Mouse (Mus musculus) spleen, adult 2 months (tissue): ENCODE measurements around the gene Noxa1. TPM values are rescaled to one million over a fixed set of nuclear protein-coding genes. Genes with fewer than 3 reads are reported as not detected.

Experiments used
- DNase-seq, 2 experiments: peaks; one replicate each; pipeline versions ENCODE4 v3.0.0 to v3.0.0-alpha.2; 2012 to 2021; ENCODE audit warnings: low spot score in 2 of 2, low read depth in 1 of 2
- H3K27ac ChIP-seq: fragments of 200-500 bp; 2 replicates; pipeline ENCODE4 v1.5.1; 2012; ENCODE audit warnings: low read length, inconsistent platforms; ENCODE audit not compliant: insufficient read depth
- H3K27me3 ChIP-seq: fragments of 200-500 bp; 2 replicates; pipeline ENCODE4 v1.6.1; 2012; ENCODE audit warnings: mild to moderate bottlenecking, moderate library complexity, low read length, inconsistent platforms; ENCODE audit not compliant: control insufficient read depth, insufficient read depth
- H3K36me3 ChIP-seq: fragments of 200-500 bp; 2 replicates; pipeline ENCODE4 v1.6.1; 2012; ENCODE audit warnings: mild to moderate bottlenecking, low read length, inconsistent platforms; ENCODE audit not compliant: control insufficient read depth, insufficient read depth
- H3K4me1 ChIP-seq: fragments of 200-500 bp; 2 replicates; pipeline ENCODE4 v1.6.1; 2011; ENCODE audit warnings: inconsistent platforms; ENCODE audit not compliant: control insufficient read depth, insufficient read depth, insufficient read length
- H3K4me3 ChIP-seq: fragments of 200-500 bp; 2 replicates; pipeline ENCODE4 v1.5.1; 2011; ENCODE audit warnings: mild to moderate bottlenecking, inconsistent platforms; ENCODE audit not compliant: insufficient read depth, insufficient read length; ENCODE audit errors: extremely low read depth
- CTCF ChIP-seq: fragments of 200-500 bp; IDR thresholded peaks from 2 replicates; pipeline ENCODE4 v1.5.1; 2011; ENCODE audit warnings: mild to moderate bottlenecking, inconsistent platforms; ENCODE audit not compliant: insufficient read depth, insufficient read length, insufficient replicate concordance; ENCODE audit errors: extremely low read depth
- POLR2A ChIP-seq: fragments of 200-500 bp; IDR thresholded peaks from 2 replicates; pipeline ENCODE4 v1.6.1; 2011; ENCODE audit warnings: low read depth, low read length, inconsistent platforms
- WGBS: fragments of 180-500 bp; shearing (Covaris S2); methylation state at CpG from one replicate; pipeline ENCODE4 v1.1.7; 2018; 5-methylcytosine and 5-hydroxymethylcytosine counted together
- polyA plus RNA-seq: library from polyadenylated mRNA; depleted of rRNA; stranded (reverse); fragments of >200 nt; gene quantifications from 2 replicates; pipeline ENCODE4 v1.2.3, GENCODE M21; 2012; rRNA removed

The Noxa1 gene
- 0.21 and 0.25 TPM in 2 replicates for polyA plus RNA-seq

- 56% methylated on average over 28 of the region's 28 CpGs for WGBS
- no peak for TF ChIP-seq POLR2A
- TF ChIP-seq CTCF = no peak
- Histone ChIP-seq H3K4me3 (no peak within 1 kb of the TSS), H3K27me3 (no peaks in the 10 kb centered on the region), H3K36me3 (no peaks in the 10 kb centered on the region), H3K4me1 (no peaks in the 10 kb centered on the region), H3K27ac (no peak within 1 kb of the TSS)
- no peak for DNase-seq
These were observed at the start of gene Noxa1 for GRCm38 (mm10) chr2:25095109-25095850. Noxa1 (minus strand) TSS chr2:25095149.

- whole genome bisulfite sequencing = 86% methylated on average over 5 of the region's 5 CpGs
- no peak overlapping the region for H3K4me3 ChIP-seq
- no peak overlapping the region for H3K27ac ChIP-seq
- H3K4me1 ChIP-seq = no peaks in the 10 kb centered on the region
- no peaks in the 10 kb centered on the region for H3K27me3 ChIP-seq
- DNase-seq = no peak
- TF ChIP-seq CTCF = no peak
- TF ChIP-seq POLR2A = no peak
- H3K36me3 ChIP-seq = no peaks in the 10 kb centered on the region
These were observed 47.0 kb upstream of the Noxa1 start for GRCm38 (mm10) chr2:25141921-25142320.

GRCm38 (mm10) chr2:25141185-25141584 is 46.2 kb upstream of the Noxa1 start:
- Histone ChIP-seq H3K27ac (no peak overlapping the region), H3K36me3 (no peaks in the 10 kb centered on the region), H3K27me3 (no peaks in the 10 kb centered on the region), H3K4me1 (no peaks in the 10 kb centered on the region), H3K4me3 (no peak overlapping the region)
- DNase-seq = no peak
- TF ChIP-seq POLR2A (no peak), CTCF (no peak)
- WGBS = 84% methylated on average over 4 of the region's 4 CpGs

- no peak for TF ChIP-seq CTCF
- TF ChIP-seq POLR2A = no peak
- Histone ChIP-seq H3K27me3 (no peaks in the 10 kb centered on the region), H3K36me3 (no peaks in the 10 kb centered on the region), H3K4me3 (no peak overlapping the region), H3K27ac (no peak overlapping the region), H3K4me1 (no peaks in the 10 kb centered on the region)
- whole genome bisulfite sequencing = 66% methylated on average over 6 of the region's 6 CpGs
- no peak for DNase-seq
These were observed 42.9 kb upstream of the Noxa1 start for GRCm38 (mm10) chr2:25137832-25138231.

- H3K27me3 ChIP-seq = no peaks in the 10 kb centered on the region
- H3K4me3 ChIP-seq = no peak overlapping the region
- H3K4me1 ChIP-seq = no peaks in the 10 kb centered on the region
- H3K27ac ChIP-seq = no peak overlapping the region
- no peaks in the 10 kb centered on the region for H3K36me3 ChIP-seq
- DNase-seq = no peak
- WGBS = 27% methylated on average over 9 of the region's 9 CpGs
- TF ChIP-seq CTCF = no peak
- TF ChIP-seq POLR2A = no peak
These were observed 36.7 kb upstream of the Noxa1 start for GRCm38 (mm10) chr2:25131601-25132000.

- Histone ChIP-seq H3K4me1 (no peaks in the 10 kb centered on the region), H3K27me3 (no peaks in the 10 kb centered on the region)
- TF ChIP-seq CTCF (no peak), POLR2A (no peak)
These were observed 33.1 kb upstream of the Noxa1 start for GRCm38 (mm10) chr2:25128072-25128471.

GRCm38 (mm10) chr2:25127206-25127605 is 32.3 kb upstream of the Noxa1 start:
- TF ChIP-seq CTCF (peak; percentile 92; the same call in 1 of the 2 replicates), POLR2A (no peak)
- peak; percentile 18 to 74 for DNase-seq
- Histone ChIP-seq H3K4me1 (no peaks in the 10 kb centered on the region), H3K27ac (no peak overlapping the region), H3K4me3 (no peak overlapping the region), H3K27me3 (no peaks in the 10 kb centered on the region), H3K36me3 (no peaks in the 10 kb centered on the region)
- WGBS = 52% methylated on average over 5 of the region's 5 CpGs

More at GRCm38 (mm10) chr2:25128072-25128471, 33.1 kb upstream of the Noxa1 start:
- 86% methylated on average over 11 of the region's 11 CpGs for WGBS
- DNase-seq = no peak
- no peak overlapping the region for H3K27ac ChIP-seq
- no peak overlapping the region for H3K4me3 ChIP-seq
- H3K36me3 ChIP-seq = no peaks in the 10 kb centered on the region
